In genomic region chr15:82341675-82342542, GRCm38 (mm10) we compare ENCODE assay signal across 8 mouse cellular contexts. TPM values are rescaled to one million over a fixed set of nuclear protein-coding genes. Genes with fewer than 3 reads are reported as not detected.
A peak's percentile ranks its signal among the peaks of the same experiment; 100 is the strongest.
DNase-seq lines count a peak whose midpoint lies in the region; ATAC-seq and TF ChIP-seq lines count a peak whose summit lies in the region.

No protein-coding gene starts in this region.

- H3K4me2 ChIP-seq in forebrain, embryonic 11.5 days (ENCODE audit: low read depth, low read length, severe bottlenecking): no peak overlapping the region; the same call in 1 of the 2 replicates
- H3K4me2 ChIP-seq in heart, embryonic 15.5 days: peak overlapping the region; percentile 84
- peak overlapping the region; percentile 76 for H3K4me2 ChIP-seq in liver, postnatal 0 days (ENCODE audit: low read depth, low read length)

- ATAC-seq in forebrain, embryonic 11.5 days (replicated peaks; ENCODE audit: low FRiP score): no peak
- ATAC-seq in heart, embryonic 15.5 days (replicated peaks; ENCODE audit: insufficient number of reproducible peaks, insufficient read depth, low FRiP score, low read depth): no peak
- ATAC-seq in liver, postnatal 0 days: peak; percentile 54

- H3K36me3 ChIP-seq in forebrain, embryonic 10.5 days (replicated peaks): no peaks in the 10 kb centered on the region; the same call in 1 of the 2 replicates
- no peaks in the 10 kb centered on the region for H3K36me3 ChIP-seq in forebrain, embryonic 11.5 days (ENCODE audit: control insufficient read depth, insufficient read depth, low read length)
- H3K36me3 ChIP-seq in heart, embryonic 15.5 days: no peaks in the 10 kb centered on the region
- H3K36me3 ChIP-seq in liver, postnatal 0 days (replicated peaks; ENCODE audit: insufficient read depth, low read length): peaks cover 12% of the 10 kb centered on the region

- H3K27ac ChIP-seq in forebrain, embryonic 10.5 days: peak overlapping the region; percentile 86
- no peak overlapping the region for H3K27ac ChIP-seq in forebrain, embryonic 11.5 days (ENCODE audit: low read depth, low read length)
- peak overlapping the region; percentile 79 for H3K27ac ChIP-seq in heart, embryonic 15.5 days
- peak overlapping the region; percentile 99 for H3K27ac ChIP-seq in liver, postnatal 0 days (ENCODE audit: low read depth)

- TF ChIP-seq EP300 in liver, postnatal 0 days (IDR thresholded peaks at IDR 0.05; ENCODE audit: low read depth): peak; percentile 98

- H3K27me3 ChIP-seq in forebrain, embryonic 10.5 days (ENCODE audit: poor library complexity, severe bottlenecking): peaks cover 33% of the 10 kb centered on the region
- peaks cover 9% of the 10 kb centered on the region; the same call in 1 of the 2 replicates for H3K27me3 ChIP-seq in forebrain, embryonic 11.5 days (ENCODE audit: control insufficient read depth, insufficient read depth, low read length)
- H3K27me3 ChIP-seq in heart, embryonic 15.5 days: no peaks in the 10 kb centered on the region
- H3K27me3 ChIP-seq in liver, postnatal 0 days (ENCODE audit: insufficient read depth, low read length): no peaks in the 10 kb centered on the region

- no peaks in the 10 kb centered on the region for H3K9me3 ChIP-seq in forebrain, embryonic 10.5 days
- H3K9me3 ChIP-seq in forebrain, embryonic 11.5 days (ENCODE audit: control insufficient read depth, low read length): no peaks in the 10 kb centered on the region
- no peaks in the 10 kb centered on the region for H3K9me3 ChIP-seq in heart, embryonic 15.5 days (replicated peaks)
- no peaks in the 10 kb centered on the region for H3K9me3 ChIP-seq in liver, postnatal 0 days (ENCODE audit: low read length)

- WGBS in forebrain, embryonic 10.5 days: 72% methylated on average over 15 of the region's 15 CpGs
- WGBS in forebrain, embryonic 11.5 days: 67% methylated on average over 15 of the region's 15 CpGs
- 34% methylated on average over 15 of the region's 15 CpGs for WGBS in heart, embryonic 15.5 days
- WGBS in liver, postnatal 0 days (ENCODE audit: insufficient replicate concordance): 16% methylated on average over 15 of the region's 15 CpGs

- DNase-seq in forebrain, embryonic 10.5 days (ENCODE audit: extremely low spot score, low spot score): no peak
- DNase-seq in forebrain, embryonic 11.5 days (ENCODE audit: low spot score): no peak
- peak; percentile 97 for DNase-seq in 416B (ENCODE audit: low read depth)
- peak; percentile 74 for DNase-seq in liver, postnatal 0 days
- no peak for DNase-seq in urinary bladder, postnatal 36 days (ENCODE audit: low spot score in 2 of 2)
- DNase-seq in cerebellum, adult 11-12 months: no peak
- DNase-seq in kidney, postnatal 4 days: no peak

- peak overlapping the region; percentile 54; the same call in 1 of the 2 replicates for H3K4me3 ChIP-seq in forebrain, embryonic 10.5 days
- no peak overlapping the region for H3K4me3 ChIP-seq in forebrain, embryonic 11.5 days (ENCODE audit: low read depth, low read length)
- peak overlapping the region; percentile 55 for H3K4me3 ChIP-seq in heart, embryonic 15.5 days
- peak overlapping the region; percentile 59 for H3K4me3 ChIP-seq in liver, postnatal 0 days (ENCODE audit: low read depth, low read length)

- no peak for TF ChIP-seq CTCF in liver, postnatal 0 days (IDR thresholded peaks at IDR 0.05; ENCODE audit: low read depth)

- no peak overlapping the region; the same call in 1 of the 2 replicates for H3K9ac ChIP-seq in forebrain, embryonic 11.5 days (ENCODE audit: low read length)
- H3K9ac ChIP-seq in heart, embryonic 15.5 days: peak overlapping the region; percentile 66
- peak overlapping the region; percentile 81 for H3K9ac ChIP-seq in liver, postnatal 0 days (replicated peaks)

- H3K4me1 ChIP-seq in forebrain, embryonic 10.5 days: peaks cover 59% of the 10 kb centered on the region
- H3K4me1 ChIP-seq in forebrain, embryonic 11.5 days (replicated peaks; ENCODE audit: control insufficient read depth, insufficient read depth, low read length): peaks cover 13% of the 10 kb centered on the region
- peaks cover 38% of the 10 kb centered on the region for H3K4me1 ChIP-seq in heart, embryonic 15.5 days (replicated peaks)
- peaks cover 78% of the 10 kb centered on the region for H3K4me1 ChIP-seq in liver, postnatal 0 days (ENCODE audit: insufficient read depth)

RNA-seq across cellular contexts. Expression of gene Smdt1, which starts 3.1 kb away (rescaled TPM):
- 218 and 236 TPM in 2 replicates for polyA plus RNA-seq in forebrain, embryonic 10.5 days (2016; fragmentation: Nextera tagmentation; extraction: Ambion mirVana)
- polyA plus RNA-seq in forebrain, embryonic 11.5 days (2014; fragmentation: Nextera tagmentation; extraction: Ambion mirVana): 236 and 244 TPM in 2 replicates
- polyA plus RNA-seq in heart, embryonic 15.5 days (2015; fragmentation: Nextera tagmentation; extraction: Ambion mirVana): 334 and 337 TPM in 2 replicates
- 145 and 151 TPM in 2 replicates for polyA plus RNA-seq in liver, postnatal 0 days (2015; fragmentation: Nextera tagmentation; extraction: Ambion mirVana)

RNA-seq across cellular contexts. Expression of gene Pheta2, which starts 3.2 kb away (rescaled TPM):
- polyA plus RNA-seq in forebrain, embryonic 10.5 days (2016; fragmentation: Nextera tagmentation; extraction: Ambion mirVana): 3.7 and 4.3 TPM in 2 replicates
- polyA plus RNA-seq in forebrain, embryonic 11.5 days (2014; fragmentation: Nextera tagmentation; extraction: Ambion mirVana): 5.0 and 5.4 TPM in 2 replicates
- 6.3 and 11.5 TPM in 2 replicates for polyA plus RNA-seq in heart, embryonic 15.5 days (2015; fragmentation: Nextera tagmentation; extraction: Ambion mirVana)
- 16.1 and 17.5 TPM in 2 replicates for polyA plus RNA-seq in liver, postnatal 0 days (2015; fragmentation: Nextera tagmentation; extraction: Ambion mirVana)

RNA-seq across cellular contexts. Expression of gene Naga, which starts 3.2 kb away (rescaled TPM):
- polyA plus RNA-seq in forebrain, embryonic 10.5 days (2016; fragmentation: Nextera tagmentation; extraction: Ambion mirVana): 20.5 and 20.8 TPM in 2 replicates
- polyA plus RNA-seq in forebrain, embryonic 11.5 days (2014; fragmentation: Nextera tagmentation; extraction: Ambion mirVana): 23.5 and 24.9 TPM in 2 replicates
- polyA plus RNA-seq in heart, embryonic 15.5 days (2015; fragmentation: Nextera tagmentation; extraction: Ambion mirVana): 39.1 and 52.3 TPM in 2 replicates
- polyA plus RNA-seq in liver, postnatal 0 days (2015; fragmentation: Nextera tagmentation; extraction: Ambion mirVana): 34.6 TPM in 2 replicates

RNA-seq across cellular contexts. Expression of gene Ndufa6, which starts 12.2 kb away (rescaled TPM):
- 228 and 249 TPM in 2 replicates for polyA plus RNA-seq in forebrain, embryonic 10.5 days (2016; fragmentation: Nextera tagmentation; extraction: Ambion mirVana)
- polyA plus RNA-seq in forebrain, embryonic 11.5 days (2014; fragmentation: Nextera tagmentation; extraction: Ambion mirVana): 251 and 275 TPM in 2 replicates
- polyA plus RNA-seq in heart, embryonic 15.5 days (2015; fragmentation: Nextera tagmentation; extraction: Ambion mirVana): 483 and 678 TPM in 2 replicates
- polyA plus RNA-seq in liver, postnatal 0 days (2015; fragmentation: Nextera tagmentation; extraction: Ambion mirVana): 642 and 691 TPM in 2 replicates

RNA-seq across cellular contexts. Expression of gene Cyp2d22, which starts 38.2 kb away (rescaled TPM):
- polyA plus RNA-seq in forebrain, embryonic 10.5 days (2016; fragmentation: Nextera tagmentation; extraction: Ambion mirVana): 3.0 and 3.8 TPM in 2 replicates
- 2.5 and 3.6 TPM in 2 replicates for polyA plus RNA-seq in forebrain, embryonic 11.5 days (2014; fragmentation: Nextera tagmentation; extraction: Ambion mirVana)
- polyA plus RNA-seq in heart, embryonic 15.5 days (2015; fragmentation: Nextera tagmentation; extraction: Ambion mirVana): 12.3 and 14.2 TPM in 2 replicates
- 42.0 and 44.9 TPM in 2 replicates for polyA plus RNA-seq in liver, postnatal 0 days (2015; fragmentation: Nextera tagmentation; extraction: Ambion mirVana)

Comparison
In these comparisons a context has a peak if more than half of its experiments do, and no peak if none do; other contexts are left out.
1. DNase-seq: peak in 416B (single experiment) and liver, postnatal 0 days (single experiment); none in forebrain, embryonic 10.5 days (single experiment), forebrain, embryonic 11.5 days (single experiment), urinary bladder, postnatal 36 days (0 of 2), cerebellum, adult 11-12 months (single experiment) and kidney, postnatal 4 days (0 of 2).